Mouse (Mus musculus) ES-E14 (cell line): ENCODE measurements at regions not wholly inside any gene's neighbourhood (a gene's known extent, or its start where the extent isn't known, plus 50 kb on each side); places are given as distances from the start of the nearest gene placed in this dataset.

ENCODE experiments used
- DNase-seq: peaks from one replicate; pipeline ENCODE4 v3.0.0-alpha.2; 2013; ENCODE audit warnings: low read depth, low spot score
- H3K27ac ChIP-seq: 2 replicates; pipeline ENCODE4 v1.5.1; 2012; ENCODE audit warnings: low read depth, mild to moderate bottlenecking, low read length, moderate library complexity, mixed read lengths; ENCODE audit not compliant: poor library complexity, insufficient read depth, severe bottlenecking
- H3K36me3 ChIP-seq: 2 replicates; pipeline ENCODE4 v1.6.1; 2012; ENCODE audit warnings: mild to moderate bottlenecking, low read length, moderate library complexity, mixed read lengths; ENCODE audit not compliant: control insufficient read depth, poor library complexity, insufficient read depth, severe bottlenecking
- H3K4me1 ChIP-seq, 2 experiments: fragments of 150-350 bp in 1 of 2; sonication (generic) in 1 of 2; 2 replicates each; pipeline ENCODE4 v1.6.1; 2012; ENCODE audit warnings: low read length in 2 of 2, mild to moderate bottlenecking in 1 of 2, mixed read lengths in 1 of 2; ENCODE audit not compliant: control insufficient read depth in 2 of 2, insufficient read depth in 2 of 2, poor library complexity in 1 of 2
- H3K4me3 ChIP-seq, 2 experiments: fragments of 150-350 bp in 1 of 2; sonication (generic) in 1 of 2; 2 replicates each; pipeline ENCODE4 v1.5.1; 2012; ENCODE audit warnings: low read length in 2 of 2, low read depth in 1 of 2, mild to moderate bottlenecking in 1 of 2, mixed read lengths in 1 of 2; ENCODE audit not compliant: insufficient read depth in 1 of 2, poor library complexity in 1 of 2, severe bottlenecking in 1 of 2
- H3K9ac ChIP-seq: 2 replicates; pipeline ENCODE4 v1.6.1; 2012; ENCODE audit warnings: low read depth, mild to moderate bottlenecking, low read length, mixed read lengths; ENCODE audit not compliant: poor library complexity, insufficient read depth, severe bottlenecking
- H3K9me3 ChIP-seq: fragments of 150-350 bp; sonication (generic); 2 replicates; pipeline ENCODE4 v1.6.1; 2012; ENCODE audit warnings: low read depth, mild to moderate bottlenecking, low read length; ENCODE audit not compliant: control insufficient read depth, insufficient read depth
- CHD2 ChIP-seq: IDR thresholded peaks from 2 replicates; pipeline ENCODE4 v1.6.1; 2014; ENCODE audit warnings: mild to moderate bottlenecking, low read depth, low read length, inconsistent platforms
- HCFC1 ChIP-seq: IDR thresholded peaks from 2 replicates; pipeline ENCODE4 v1.6.1; 2012; ENCODE audit warnings: low read length, inconsistent platforms, borderline replicate concordance; ENCODE audit not compliant: insufficient read depth
- MAFK ChIP-seq: IDR thresholded peaks from 2 replicates; pipeline ENCODE4 v1.6.1; 2014; ENCODE audit warnings: mild to moderate bottlenecking, low read depth, low read length, inconsistent platforms; ENCODE audit not compliant: insufficient read depth
- ZC3H11A ChIP-seq: IDR thresholded peaks from 2 replicates; pipeline ENCODE4 v1.6.1; 2012; ENCODE audit warnings: low read depth, mild to moderate bottlenecking, inconsistent platforms, low read length, borderline replicate concordance
- ZNF384 ChIP-seq: IDR thresholded peaks from 2 replicates; pipeline ENCODE4 v1.6.1; 2012; ENCODE audit warnings: low read depth, low read length, inconsistent platforms
- in situ Hi-C, 2 experiments: fragments of 600-800 bp; cut with MboI; formaldehyde crosslinking; loops; one replicate each; pipeline ENCODE4 v1.15.1; 2025; ENCODE audit warnings: low sequenced_read_pairs in 2 of 2, inconsistent platforms in 1 of 2; ENCODE audit not compliant: unreplicated experiment in 2 of 2

DNA sequence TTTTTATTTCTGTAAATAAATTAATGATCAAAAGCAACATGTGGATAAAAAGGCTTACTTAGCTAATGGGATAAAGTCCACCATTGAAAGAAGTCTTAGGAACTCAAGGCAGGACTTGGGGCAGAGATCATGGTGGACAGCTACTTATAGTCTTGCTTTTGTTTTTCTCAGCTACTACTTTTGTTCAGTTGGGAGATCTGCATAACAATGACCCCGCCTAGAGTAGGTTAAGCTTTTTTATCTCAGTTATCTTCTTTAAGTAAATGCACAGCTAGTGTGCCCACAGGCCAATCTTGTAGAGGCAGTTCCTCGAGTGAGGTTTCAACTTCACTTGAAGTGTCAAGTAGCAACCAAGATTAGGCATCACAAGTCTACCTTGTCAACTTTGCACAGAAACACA is 201.9 kb upstream of the Hs3st5 start:
- no peak overlapping the region for H3K9ac ChIP-seq
- no peaks in the 10 kb centered on the region for H3K36me3 ChIP-seq
- no peak for TF ChIP-seq HCFC1
- no peak for TF ChIP-seq ZC3H11A
- TF ChIP-seq CHD2 = no peak
- TF ChIP-seq MAFK = no peak
- no peak for TF ChIP-seq ZNF384
- no peak overlapping the region for H3K4me3 ChIP-seq
- no peaks in the 10 kb centered on the region for H3K4me1 ChIP-seq
- in situ Hi-C loops = no loop called here
- H3K9me3 ChIP-seq = no peaks in the 10 kb centered on the region
- peak; percentile 22 for DNase-seq
- H3K27ac ChIP-seq = no peak overlapping the region

DNA sequence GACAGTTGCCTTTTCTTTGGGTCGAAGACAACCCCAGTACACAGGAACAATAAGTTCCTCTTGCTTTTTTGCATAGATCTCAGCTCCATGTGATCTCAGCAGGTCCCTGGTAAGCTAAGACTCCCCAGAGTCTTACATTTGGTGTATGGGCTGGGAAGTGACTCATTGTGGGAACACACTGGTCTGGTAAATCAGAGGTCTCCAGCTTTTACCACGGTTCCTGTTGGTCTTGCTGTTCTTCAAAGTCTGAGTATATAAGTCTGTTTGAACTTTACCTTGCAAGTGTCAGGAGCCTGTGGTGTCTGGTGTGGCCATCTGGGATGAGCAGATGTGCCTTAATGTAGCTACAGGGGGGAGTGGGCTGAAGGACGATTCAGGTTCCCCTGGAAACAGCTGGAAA is 188.7 kb upstream of the Hs3st5 start:
- in situ Hi-C loops = no loop called here
- no peaks in the 10 kb centered on the region for H3K4me1 ChIP-seq
- DNase-seq = no peak
- no peak overlapping the region for H3K4me3 ChIP-seq
- H3K27ac ChIP-seq = no peak overlapping the region
- H3K36me3 ChIP-seq = no peaks in the 10 kb centered on the region
- H3K9me3 ChIP-seq = no peaks in the 10 kb centered on the region
- no peak overlapping the region for H3K9ac ChIP-seq
- TF ChIP-seq MAFK (no peak), HCFC1 (no peak), CHD2 (no peak), ZC3H11A (no peak), ZNF384 (no peak)
